Mouse (Mus musculus) CH12.LX (cell line): ENCODE measurements around the gene Bcar1. TPM values are rescaled to one million over a fixed set of nuclear protein-coding genes. Genes with fewer than 3 reads are reported as not detected.

ENCODE experiments used
- DNase-seq: peaks from one replicate; pipeline ENCODE4 v3.0.0-alpha.2; 2013; ENCODE audit errors: extremely low read depth
- H3K27ac ChIP-seq: 2 replicates; pipeline ENCODE4 v1.5.1; 2012; ENCODE audit warnings: low read depth, mild to moderate bottlenecking, control low read depth, moderate library complexity; ENCODE audit not compliant: insufficient read depth
- H3K27me3 ChIP-seq: replicated peaks from 2 replicates; pipeline ENCODE3; 2012; ENCODE audit warnings: inconsistent platforms
- H3K36me3 ChIP-seq, 2 experiments: replicated peaks in 1 of 2; 2 replicates each; pipeline versions ENCODE3 to v1.6.1; 2012; ENCODE audit warnings: inconsistent platforms in 1 of 2, low read length in 1 of 2, mild to moderate bottlenecking in 1 of 2, mixed read lengths in 1 of 2, moderate library complexity in 1 of 2; ENCODE audit not compliant: control insufficient read depth in 1 of 2, insufficient read depth in 1 of 2
- H3K4me1 ChIP-seq, 2 experiments: 2 replicates each; pipeline ENCODE4 v1.6.1; 2012; ENCODE audit warnings: inconsistent platforms in 1 of 2, moderate library complexity in 1 of 2; ENCODE audit not compliant: insufficient read depth in 2 of 2, control insufficient read depth in 1 of 2
- H3K4me2 ChIP-seq: 2 replicates; pipeline ENCODE4 v1.6.1; 2012; ENCODE audit warnings: low read depth, mild to moderate bottlenecking, control low read depth; ENCODE audit not compliant: poor library complexity, insufficient read depth, severe bottlenecking
- H3K4me3 ChIP-seq, 3 experiments: fragments of 150-350 bp in 1 of 3; sonication (generic) in 1 of 3; replicated peaks in 1 of 3; 2 replicates each; pipeline versions ENCODE3 to v1.5.1; 2011 to 2012; ENCODE audit warnings: low read depth in 2 of 3, low read length in 2 of 3, mild to moderate bottlenecking in 2 of 3, moderate library complexity in 2 of 3, control low read depth in 1 of 3, improper control_type of control experiment in 1 of 3, inconsistent platforms in 1 of 3, mixed read lengths in 1 of 3; ENCODE audit not compliant: poor library complexity in 1 of 3
- H3K79me2 ChIP-seq: replicated peaks from 2 replicates; pipeline ENCODE4 v1.6.1; 2012; ENCODE audit warnings: mild to moderate bottlenecking, moderate library complexity; ENCODE audit not compliant: control insufficient read depth, poor library complexity, insufficient read depth, severe bottlenecking; ENCODE audit errors: extremely low read depth
- H3K9ac ChIP-seq: 2 replicates; pipeline ENCODE4 v1.6.1; 2012; ENCODE audit warnings: low read depth, mild to moderate bottlenecking, control low read depth, moderate library complexity; ENCODE audit not compliant: insufficient read depth
- H3K9me3 ChIP-seq: replicated peaks from 2 replicates; pipeline ENCODE3; 2012; ENCODE audit warnings: low read length, inconsistent platforms, mixed read lengths
- CTCF ChIP-seq, 2 experiments: IDR thresholded peaks in 1 of 2; conservative IDR thresholded peaks in 1 of 2; 2 replicates each; pipeline ENCODE4 v1.5.1; 2011 to 2012; ENCODE audit warnings: low read depth in 2 of 2, low read length in 2 of 2, improper control_type of control experiment in 1 of 2, inconsistent platforms in 1 of 2, mild to moderate bottlenecking in 1 of 2, moderate library complexity in 1 of 2
- EP300 ChIP-seq: IDR thresholded peaks from 2 replicates; pipeline ENCODE4 v1.6.1; 2011; ENCODE audit warnings: low read length, improper control_type of control experiment
- GABPA ChIP-seq: IDR thresholded peaks from 2 replicates; pipeline ENCODE4 v1.6.1; 2012; ENCODE audit warnings: low read depth, low read length, improper control_type of control experiment, inconsistent platforms; ENCODE audit not compliant: insufficient replicate concordance
- HCFC1 ChIP-seq: IDR thresholded peaks from 2 replicates; pipeline ENCODE4 v1.6.1; 2012; ENCODE audit warnings: low read depth, mild to moderate bottlenecking, inconsistent platforms, low read length, improper control_type of control experiment
- IRF4 ChIP-seq: IDR thresholded peaks from 2 replicates; pipeline ENCODE4 v1.6.1; 2014; ENCODE audit warnings: low read depth, mild to moderate bottlenecking, inconsistent platforms, low read length, improper control_type of control experiment
- JUND ChIP-seq: conservative IDR thresholded peaks from 2 replicates; pipeline ENCODE4 v1.6.1; 2011; ENCODE audit warnings: low read depth, low read length, improper control_type of control experiment
- KAT2A ChIP-seq: IDR thresholded peaks from 2 replicates; pipeline ENCODE4 v1.6.1; 2012; ENCODE audit warnings: low read length, improper control_type of control experiment, inconsistent platforms; ENCODE audit not compliant: insufficient replicate concordance
- MAFK ChIP-seq: IDR thresholded peaks from 2 replicates; pipeline ENCODE4 v1.6.1; 2011; ENCODE audit warnings: low read length, improper control_type of control experiment; ENCODE audit not compliant: insufficient replicate concordance
- MAZ ChIP-seq: IDR thresholded peaks from 2 replicates; pipeline ENCODE4 v1.6.1; 2012; ENCODE audit warnings: low read depth, mild to moderate bottlenecking, inconsistent platforms, low read length, improper control_type of control experiment, moderate library complexity
- NELFE ChIP-seq: IDR thresholded peaks from 2 replicates; pipeline ENCODE4 v1.6.1; 2011; ENCODE audit warnings: low read depth, low read length, improper control_type of control experiment
- POLR2A ChIP-seq: IDR thresholded peaks from 2 replicates; pipeline ENCODE4 v1.6.1; 2011; ENCODE audit warnings: low read depth, mild to moderate bottlenecking, improper control_type of control experiment, low read length
- RAD21 ChIP-seq: IDR thresholded peaks from 2 replicates; pipeline ENCODE4 v1.6.1; 2011; ENCODE audit warnings: low read depth, mild to moderate bottlenecking, low read length, improper control_type of control experiment, moderate library complexity
- RCOR1 ChIP-seq: conservative IDR thresholded peaks from 2 replicates; pipeline ENCODE4 v1.6.1; 2012; ENCODE audit warnings: low read depth, mild to moderate bottlenecking, inconsistent platforms, low read length, improper control_type of control experiment
- SMC3 ChIP-seq: IDR thresholded peaks from 2 replicates; pipeline ENCODE4 v1.6.1; 2011; ENCODE audit warnings: low read depth, low read length, improper control_type of control experiment
- USF2 ChIP-seq: conservative IDR thresholded peaks from 2 replicates; pipeline ENCODE4 v1.6.1; 2011; ENCODE audit warnings: low read depth, low read length, improper control_type of control experiment
- ZMIZ1 ChIP-seq: IDR thresholded peaks from 2 replicates; pipeline ENCODE4 v1.6.1; 2012; ENCODE audit warnings: low read depth, mild to moderate bottlenecking, inconsistent platforms, low read length, improper control_type of control experiment
- ZNF384 ChIP-seq: IDR thresholded peaks from 2 replicates; pipeline ENCODE4 v1.6.1; 2012; ENCODE audit warnings: low read depth, low read length, improper control_type of control experiment, inconsistent platforms
- dilution Hi-C: fragments of 300-500 bp; cut with MboI; formaldehyde crosslinking; loops from 2 replicates; pipeline ENCODE4 v1.14.3; 2020; ENCODE audit warnings: low sequenced_read_pairs; ENCODE audit not compliant: extremely low pct_unique_long_range_greater_than_20kb, extremely low pct_ligation_motif_present
- in situ Hi-C: fragments of 300-500 bp; cut with MboI; formaldehyde crosslinking; loops from 3 replicates; pipeline ENCODE4 v1.14.3; 2019; ENCODE audit warnings: low sequenced_read_pairs, low pct_ligation_motif_present, low pct_unique_long_range_greater_than_20kb, mixed read lengths
- polyA plus RNA-seq: library from polyadenylated mRNA; unstranded; fragments of >175 nt; gene quantifications from 2 replicates; pipeline ENCODE4 v1.2.1, GENCODE M21; 2012; ENCODE audit warnings: low read depth; ENCODE audit not compliant: insufficient read length
- total RNA-seq, 2 experiments: library from RNA; depleted of rRNA; stranded (reverse); fragments of 300-350 nt in 1 of 2; fragments of >200 nt in 1 of 2; gene quantifications; 2 replicates each; pipeline ENCODE4 v1.2.3; 2012 to 2014

The Bcar1 gene
- total and polyA plus RNA-seq, 3 experiments: 0.97 to 2.1 (median 1.2) TPM

DNA sequence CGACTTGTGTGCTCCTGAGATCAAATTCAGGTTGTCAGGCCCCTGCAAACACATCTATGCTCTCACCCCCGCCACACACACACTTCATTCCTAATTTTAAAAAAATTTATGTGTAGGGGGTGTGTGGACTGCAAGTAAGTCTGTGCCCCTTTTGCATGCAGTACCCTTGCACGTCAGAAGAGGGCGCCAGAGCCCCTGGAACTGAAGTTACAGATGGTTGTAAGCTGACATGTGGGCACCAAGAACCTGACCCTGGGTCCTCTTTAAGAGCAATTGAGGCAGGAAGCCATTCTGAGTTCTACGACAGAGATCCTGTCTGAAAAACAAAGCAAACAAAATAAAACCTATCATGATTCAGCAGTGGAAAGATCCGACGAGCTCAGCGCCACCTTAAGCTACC is 67.4 kb downstream of the Bcar1 start:
- no peak for TF ChIP-seq NELFE
- TF ChIP-seq RCOR1: no peak
- TF ChIP-seq USF2: no peak
- no peak for TF ChIP-seq MAZ
- TF ChIP-seq GABPA: no peak
- peak; percentile 45 to 47 for TF ChIP-seq CTCF (conservative IDR thresholded peaks at IDR 0.05 in 1 of 2, IDR thresholded peaks at IDR 0.05 in 1 of 2; ENCODE audit: low read depth in 2 of 2, low read length in 2 of 2)
- TF ChIP-seq ZNF384: no peak
- no peak for TF ChIP-seq EP300

GRCm38 (mm10) chr8:111666751-111667150 is 76.9 kb downstream of the Bcar1 start:
- in situ Hi-C loops (no loop called here), dilution Hi-C loops (no loop called here)
- H3K9me3 ChIP-seq: peaks cover 5% of the 10 kb centered on the region
- TF ChIP-seq USF2 (no peak), NELFE (no peak), KAT2A (no peak), MAZ (no peak), MAFK (no peak)
- peaks cover 15 to 63% of the 10 kb centered on the region in 2 experiments for H3K36me3 ChIP-seq
- H3K27ac ChIP-seq: no peak overlapping the region
- no peaks in the 10 kb centered on the region for H3K27me3 ChIP-seq
- H3K79me2 ChIP-seq: no peaks in the 10 kb centered on the region
- no peak overlapping the region for H3K4me2 ChIP-seq
- no peak overlapping the region for H3K9ac ChIP-seq
- no peak overlapping the region for H3K4me3 ChIP-seq
- DNase-seq: no peak
- H3K4me1 ChIP-seq: no peaks in the 10 kb centered on the region

More for the DNA sequence above, 67.4 kb downstream of the Bcar1 start:
- Histone ChIP-seq H3K27ac (no peak overlapping the region), H3K4me2 (no peak overlapping the region), H3K4me1 (no peaks in the 10 kb centered on the region), H3K27me3 (peaks cover 4% of the 10 kb centered on the region), H3K79me2 (no peaks in the 10 kb centered on the region), H3K36me3 (peaks cover 0 to 12% of the 10 kb centered on the region in 2 experiments), H3K9me3 (peaks cover 8% of the 10 kb centered on the region), H3K4me3 (no peak overlapping the region), H3K9ac (no peak overlapping the region)
- dilution Hi-C loops (no loop called here), in situ Hi-C loops (no loop called here)
- DNase-seq: peak; percentile 7

- H3K27ac ChIP-seq: no peak overlapping the region
- TF ChIP-seq POLR2A (no peak), IRF4 (no peak), SMC3 (peak; percentile 76), HCFC1 (no peak), ZMIZ1 (no peak), JUND (no peak), CTCF (conservative IDR thresholded peaks at IDR 0.05 in 1 of 2, IDR thresholded peaks at IDR 0.05 in 1 of 2; ENCODE audit: low read depth in 2 of 2, low read length in 2 of 2) (peak; percentile 63 to 82), RAD21 (peak; percentile 64)
- peaks cover 0 to 19% of the 10 kb centered on the region in 2 experiments; a peak in 2 of 4 replicates for H3K4me1 ChIP-seq
- in situ Hi-C loops (no loop called here), dilution Hi-C loops (no loop called here)
- no peak overlapping the region for H3K9ac ChIP-seq
- peaks cover 3 to 58% of the 10 kb centered on the region in 2 experiments for H3K36me3 ChIP-seq
- H3K4me3 ChIP-seq: no peak overlapping the region
- H3K79me2 ChIP-seq: no peaks in the 10 kb centered on the region
- H3K9me3 ChIP-seq: no peaks in the 10 kb centered on the region
- peak; percentile 53 for DNase-seq
- H3K4me2 ChIP-seq: no peak overlapping the region
- H3K27me3 ChIP-seq: no peaks in the 10 kb centered on the region
These were observed 81.1 kb downstream of the Bcar1 start for GRCm38 (mm10) chr8:111662473-111662872.
